Mouse (Mus musculus) midbrain, embryonic 12.5 days (tissue): Measurements from ENCODE around the gene Adamts18. TPM values are rescaled to one million over a fixed set of nuclear protein-coding genes. Genes with fewer than 3 reads are reported as not detected.

Experiments used
- ATAC-seq: fragments of 200-750 bp; cut with Nextera tagmentation; 2 replicates; pipeline ENCODE4 v1.8.0; 2017; ENCODE audit warnings: low read depth, moderate TSS enrichment, moderate library complexity; ENCODE audit not compliant: low FRiP score
- H3K27ac ChIP-seq: fragments of 300-500 bp; sonication (generic); replicated peaks from 2 replicates; pipeline ENCODE4 v1.5.1; 2016; ENCODE audit warnings: mild to moderate bottlenecking
- H3K27me3 ChIP-seq: fragments of 300-500 bp; sonication (generic); 2 replicates; pipeline ENCODE4 v1.6.1; 2016; ENCODE audit warnings: mild to moderate bottlenecking
- H3K36me3 ChIP-seq: fragments of 300-500 bp; sonication (generic); 2 replicates; pipeline ENCODE4 v1.6.1; 2016
- H3K4me1 ChIP-seq: fragments of 300-500 bp; sonication (generic); 2 replicates; pipeline ENCODE4 v1.6.1; 2016
- H3K4me2 ChIP-seq: fragments of 300-500 bp; sonication (generic); replicated peaks from 2 replicates; pipeline ENCODE4 v1.6.1; 2016; ENCODE audit warnings: mild to moderate bottlenecking, moderate library complexity
- H3K4me3 ChIP-seq: fragments of 300-500 bp; sonication (generic); 2 replicates; pipeline ENCODE4 v1.5.1; 2016; ENCODE audit warnings: mild to moderate bottlenecking
- H3K9ac ChIP-seq: fragments of 300-500 bp; sonication (generic); replicated peaks from 2 replicates; pipeline ENCODE4 v1.6.1; 2016; ENCODE audit warnings: mild to moderate bottlenecking, moderate library complexity
- H3K9me3 ChIP-seq: fragments of 300-500 bp; sonication (generic); 2 replicates; pipeline ENCODE4 v1.6.1; 2016; ENCODE audit warnings: mild to moderate bottlenecking
- WGBS: fragments of 180-500 bp; shearing (Covaris S2); methylation state at CpG from one replicate; pipeline ENCODE4 v1.1.7; 2016; 5-methylcytosine and 5-hydroxymethylcytosine counted together
- polyA plus RNA-seq: library from polyadenylated mRNA; unstranded; fragments of >200 nt; fragmentation: Nextera tagmentation; extraction: Ambion mirVana; gene quantifications from 2 replicates; pipeline ENCODE4 v1.2.1, GENCODE M21; 2016

Adamts18 gene
- polyA plus RNA-seq, 1 experiment from 2014 or later, result 1.1 TPM

DNA sequence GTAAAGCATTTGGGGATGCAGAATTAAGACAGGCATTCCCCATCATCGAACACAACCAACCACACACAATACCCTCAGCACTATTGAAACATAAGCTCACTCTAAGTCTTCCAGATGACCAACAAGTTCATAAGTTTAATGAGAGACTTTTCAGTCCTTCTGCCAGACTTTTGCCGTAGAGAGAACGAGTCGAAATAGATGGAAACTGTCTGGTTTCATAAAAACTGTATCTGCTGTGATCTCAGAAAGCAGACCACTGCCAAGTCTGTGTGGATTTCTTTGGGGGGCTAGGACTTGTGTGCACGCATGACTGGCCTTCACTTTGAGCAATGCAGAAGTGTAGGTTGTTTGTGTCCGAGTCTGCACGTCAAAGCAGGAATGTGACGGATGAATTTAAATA lies 123.2 kb downstream of the Adamts18 start:
- Histone ChIP-seq H3K27me3 (no peaks in the 10 kb centered on the region), H3K4me2 (no peak overlapping the region), H3K4me3 (no peak overlapping the region), H3K9me3 (no peaks in the 10 kb centered on the region), H3K9ac (no peak overlapping the region), H3K4me1 (no peaks in the 10 kb centered on the region; the same call in 1 of the 2 replicates), H3K36me3 (no peaks in the 10 kb centered on the region), H3K27ac (no peak overlapping the region)
- WGBS, result 79% methylated on average over 8 of the region's 8 CpGs
- no peak for ATAC-seq

DNA sequence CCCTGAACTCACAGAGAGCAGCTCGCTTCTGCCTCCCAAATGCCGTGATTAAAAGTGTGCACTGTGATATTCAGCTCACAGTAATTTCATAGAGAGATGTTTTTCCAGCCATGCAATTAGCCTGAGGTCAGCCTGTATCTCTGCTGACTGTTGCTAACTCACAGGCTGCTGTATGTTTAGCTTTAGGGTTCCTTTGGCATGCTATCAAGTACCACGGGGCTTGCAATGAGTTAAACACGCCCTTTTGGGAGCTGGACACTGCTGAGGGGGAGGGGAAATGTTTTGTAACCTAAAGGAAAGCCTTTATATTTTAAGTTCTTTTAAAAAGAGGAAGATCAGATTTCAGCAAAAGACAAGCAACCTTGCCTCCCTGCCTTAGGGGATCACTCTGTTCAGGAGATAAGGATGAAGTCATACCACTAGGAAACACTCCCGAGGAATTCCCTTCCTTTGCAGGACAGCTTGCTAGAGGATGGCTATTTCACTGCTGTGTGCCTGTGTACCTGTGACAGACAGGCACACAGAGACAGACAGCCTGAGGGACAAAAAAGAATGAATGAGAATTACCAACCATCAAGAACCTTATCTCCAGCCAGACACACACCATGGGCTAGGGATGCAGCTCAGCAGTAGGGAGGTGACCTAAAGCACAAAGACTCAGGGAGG lies 124.5 kb downstream of the Adamts18 start:
- Histone ChIP-seq H3K4me2 (no peak overlapping the region), H3K4me3 (no peak overlapping the region), H3K9ac (no peak overlapping the region), H3K9me3 (no peaks in the 10 kb centered on the region), H3K4me1 (no peaks in the 10 kb centered on the region; the same call in 1 of the 2 replicates), H3K36me3 (no peaks in the 10 kb centered on the region), H3K27ac (no peak overlapping the region), H3K27me3 (no peaks in the 10 kb centered on the region)
- 66% methylated on average over 5 of the region's 5 CpGs for WGBS
- ATAC-seq, result no peak

DNA sequence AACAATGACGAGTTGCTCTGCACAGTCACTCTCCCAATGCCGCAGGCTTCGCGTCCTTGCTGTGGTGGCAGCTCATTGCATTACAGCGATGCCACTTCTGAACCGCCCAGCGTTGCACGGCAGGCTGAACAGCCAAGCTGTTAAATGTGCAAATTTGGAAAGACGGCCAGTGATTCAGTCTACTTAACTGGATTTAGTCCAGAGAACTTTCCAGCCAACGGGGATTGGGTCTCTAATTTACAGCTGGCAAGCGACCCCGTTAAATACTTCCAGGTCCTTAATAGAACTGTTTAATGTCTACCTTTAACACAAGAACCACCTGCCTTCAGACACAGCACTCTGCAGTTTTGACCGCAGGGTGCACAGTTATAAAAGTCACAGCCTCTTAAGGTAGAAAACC lies 127.1 kb downstream of the Adamts18 start:
- Histone ChIP-seq H3K36me3 (no peaks in the 10 kb centered on the region), H3K27me3 (no peaks in the 10 kb centered on the region), H3K4me2 (no peak overlapping the region), H3K4me3 (no peak overlapping the region), H3K4me1 (no peaks in the 10 kb centered on the region; the same call in 1 of the 2 replicates), H3K9ac (no peak overlapping the region), H3K27ac (no peak overlapping the region), H3K9me3 (no peaks in the 10 kb centered on the region)
- no peak for ATAC-seq
- WGBS, result 87% methylated on average over 13 of the region's 13 CpGs

DNA sequence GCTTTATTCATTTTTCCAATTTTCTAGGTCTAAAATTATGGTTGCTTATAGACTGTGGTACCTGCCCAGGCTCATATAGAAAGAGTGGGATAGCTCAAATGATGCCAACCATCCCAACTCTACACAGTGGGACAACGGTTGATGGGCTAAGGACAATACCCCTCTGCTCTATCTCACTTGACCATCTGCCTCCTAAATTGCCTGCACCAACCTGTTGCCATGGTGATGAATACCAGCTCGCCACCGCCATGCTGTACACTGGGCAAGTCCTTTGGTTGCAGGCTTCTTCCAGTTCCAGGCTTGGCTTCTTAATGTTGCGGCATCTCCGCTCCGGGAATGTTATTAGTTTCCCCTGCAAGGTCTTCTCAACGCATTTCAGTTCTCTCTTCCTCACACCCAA lies 143.6 kb downstream of the Adamts18 start:
- H3K9me3 ChIP-seq, result no peaks in the 10 kb centered on the region
- H3K27me3 ChIP-seq, result no peaks in the 10 kb centered on the region
- H3K9ac ChIP-seq, result no peak overlapping the region
- no peak overlapping the region for H3K27ac ChIP-seq
- WGBS, result 66% methylated on average over 7 of the region's 7 CpGs
- no peaks in the 10 kb centered on the region for H3K36me3 ChIP-seq
- no peak overlapping the region for H3K4me2 ChIP-seq
- no peak for ATAC-seq
- H3K4me1 ChIP-seq, result peaks cover 5% of the 10 kb centered on the region; the same call in 1 of the 2 replicates
- no peak overlapping the region for H3K4me3 ChIP-seq

DNA sequence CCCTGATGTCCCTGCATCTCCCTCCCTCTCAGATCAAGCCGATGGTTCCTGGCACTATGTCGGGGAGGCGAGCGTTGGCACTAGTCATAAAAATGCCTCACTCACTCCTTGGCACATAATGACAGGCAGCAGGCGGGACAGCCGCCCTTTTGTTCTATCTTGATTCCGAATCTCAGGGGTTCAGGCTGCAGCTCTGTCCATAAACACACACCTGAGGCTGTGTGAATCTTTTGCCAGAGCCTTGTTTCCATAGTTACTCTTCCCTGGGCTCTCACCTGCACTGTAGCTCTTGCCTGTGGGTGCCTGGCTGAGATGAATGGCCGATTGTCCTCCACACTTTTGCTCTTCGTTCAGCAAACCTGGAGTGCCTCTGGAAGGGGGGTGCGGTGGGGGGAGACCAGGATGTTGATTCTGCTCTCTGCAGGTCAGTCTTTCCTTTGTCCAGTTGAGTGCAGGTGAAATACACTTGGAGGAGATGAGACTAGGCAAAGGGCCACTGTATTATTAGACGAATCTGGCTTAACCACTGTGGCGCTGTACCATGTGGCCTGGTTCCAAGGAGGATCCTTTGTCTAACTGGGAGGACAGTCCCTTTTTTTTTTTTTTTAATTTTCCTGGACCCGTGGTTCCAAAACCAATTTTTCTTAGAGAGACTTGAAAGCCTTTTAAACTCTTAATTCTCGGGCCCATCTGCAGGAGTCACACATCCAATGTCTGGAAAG lies 156.8 kb downstream of the Adamts18 start:
- Histone ChIP-seq H3K4me3 (no peak overlapping the region), H3K9me3 (no peaks in the 10 kb centered on the region), H3K27ac (no peak overlapping the region), H3K4me2 (no peak overlapping the region), H3K27me3 (no peaks in the 10 kb centered on the region), H3K36me3 (no peaks in the 10 kb centered on the region), H3K9ac (no peak overlapping the region), H3K4me1 (no peaks in the 10 kb centered on the region)
- no peak for ATAC-seq
- 83% methylated on average over 14 of the region's 14 CpGs for WGBS

DNA sequence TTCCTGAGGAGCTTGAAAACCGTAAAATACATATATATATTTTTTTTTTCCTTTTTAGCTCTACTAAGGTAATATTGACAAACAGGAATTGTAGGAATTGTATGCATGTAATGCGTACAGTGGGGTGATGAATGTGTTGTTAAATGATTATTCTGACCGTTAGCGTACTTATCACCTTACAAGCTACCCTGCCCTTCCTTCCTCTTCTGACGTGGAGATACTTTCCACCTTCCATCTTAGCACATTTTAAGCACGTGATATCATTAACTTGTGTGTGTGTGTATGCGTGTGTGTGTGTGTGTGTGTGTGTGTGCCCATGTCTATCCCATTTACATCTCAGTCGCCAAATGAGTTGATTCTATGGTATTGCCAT lies 160.0 kb downstream of the Adamts18 start:
- Histone ChIP-seq H3K4me3 (no peak overlapping the region), H3K9me3 (no peaks in the 10 kb centered on the region), H3K4me1 (no peaks in the 10 kb centered on the region), H3K27ac (no peak overlapping the region), H3K27me3 (no peaks in the 10 kb centered on the region), H3K4me2 (no peak overlapping the region), H3K9ac (no peak overlapping the region), H3K36me3 (no peaks in the 10 kb centered on the region)
- ATAC-seq, result no peak
- 93% methylated on average over 8 of the region's 8 CpGs for WGBS

DNA sequence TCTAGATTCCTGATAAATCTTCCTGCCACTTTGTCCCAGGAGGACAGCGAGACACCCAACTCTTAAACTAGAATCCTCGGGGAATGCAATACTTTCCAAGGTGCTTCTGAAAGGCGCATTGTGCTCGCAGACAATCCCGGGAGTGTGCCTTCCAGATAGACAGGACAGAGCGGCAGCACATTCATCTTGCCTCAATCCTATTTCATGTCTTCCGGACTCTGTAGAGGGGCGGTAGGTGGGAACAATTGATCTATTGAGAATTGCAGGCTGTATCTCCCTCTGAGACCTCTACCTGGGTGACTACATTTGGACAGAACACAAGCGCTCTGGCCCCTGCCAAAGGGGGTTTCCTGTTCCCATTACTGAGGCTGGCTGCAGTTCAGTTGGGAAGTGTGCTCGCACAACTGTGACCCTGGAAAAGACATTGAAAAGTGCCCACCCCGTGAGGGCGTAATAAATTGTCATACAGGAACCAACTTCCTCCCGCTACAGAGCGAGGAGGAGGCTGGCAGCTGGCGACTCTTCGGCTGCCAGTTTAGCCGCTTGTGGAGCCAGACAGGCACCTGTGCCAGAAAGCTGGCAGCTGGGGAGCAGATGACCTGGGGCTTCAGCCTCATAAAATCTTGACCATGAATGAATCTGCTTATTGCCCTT lies 160.5 kb downstream of the Adamts18 start:
- no peaks in the 10 kb centered on the region for H3K9me3 ChIP-seq
- no peak overlapping the region for H3K4me3 ChIP-seq
- WGBS, result 87% methylated on average over 17 of the region's 17 CpGs
- H3K4me1 ChIP-seq, result no peaks in the 10 kb centered on the region
- H3K27ac ChIP-seq, result no peak overlapping the region
- H3K36me3 ChIP-seq, result no peaks in the 10 kb centered on the region
- no peaks in the 10 kb centered on the region for H3K27me3 ChIP-seq
- no peak overlapping the region for H3K9ac ChIP-seq
- no peak overlapping the region for H3K4me2 ChIP-seq
- ATAC-seq, result no peak

DNA sequence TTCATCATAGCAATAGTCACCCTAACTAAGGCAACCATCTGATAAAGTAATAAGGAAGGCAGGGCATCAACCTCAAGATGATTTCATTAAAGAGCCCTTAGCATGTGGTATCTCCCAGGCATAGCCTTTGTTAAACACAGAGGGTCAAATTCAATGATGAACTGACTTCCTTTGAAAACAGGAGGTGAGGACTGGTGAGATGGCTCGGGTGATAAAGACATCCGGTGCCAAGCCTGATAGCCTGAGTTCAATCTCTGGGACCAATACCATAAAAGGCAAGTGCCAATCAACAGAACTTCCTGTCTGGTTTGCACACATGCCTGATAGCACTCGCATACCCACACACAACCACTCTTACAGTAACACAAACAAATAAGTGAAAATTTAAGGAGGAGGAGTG lies 169.2 kb downstream of the Adamts18 start:
- Histone ChIP-seq H3K4me2 (no peak overlapping the region), H3K27me3 (no peaks in the 10 kb centered on the region), H3K9me3 (no peaks in the 10 kb centered on the region), H3K27ac (no peak overlapping the region), H3K4me1 (no peaks in the 10 kb centered on the region), H3K9ac (no peak overlapping the region), H3K36me3 (no peaks in the 10 kb centered on the region), H3K4me3 (no peak overlapping the region)
- WGBS, result 88% methylated on average over 3 of the region's 3 CpGs
- no peak for ATAC-seq

DNA sequence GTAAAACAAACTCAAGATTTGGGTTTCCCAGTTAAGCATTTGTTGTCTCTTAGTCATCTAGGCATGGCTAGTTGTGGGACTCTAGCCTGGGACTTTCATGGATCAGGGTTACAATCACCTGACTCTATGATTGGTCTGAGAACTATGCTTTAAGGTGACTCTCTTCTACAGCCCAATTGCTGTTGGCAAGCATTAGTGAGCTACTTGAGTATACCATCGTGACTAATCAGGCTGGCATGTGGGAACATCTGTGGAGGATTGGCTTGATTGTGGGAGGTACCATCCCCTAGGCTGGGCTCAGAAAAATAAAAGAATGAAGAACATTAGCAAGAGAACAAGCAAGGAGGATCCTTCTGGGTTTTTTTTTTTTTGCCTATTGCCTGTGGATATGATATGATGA lies 171.7 kb downstream of the Adamts18 start:
- Histone ChIP-seq H3K27me3 (no peaks in the 10 kb centered on the region), H3K4me1 (peaks cover 3% of the 10 kb centered on the region; the same call in 1 of the 2 replicates), H3K4me2 (no peak overlapping the region), H3K27ac (no peak overlapping the region), H3K9ac (no peak overlapping the region), H3K9me3 (no peaks in the 10 kb centered on the region), H3K36me3 (no peaks in the 10 kb centered on the region), H3K4me3 (no peak overlapping the region)
- ATAC-seq, result no peak
- 92% methylated on average over 1 of the region's 1 CpGs for WGBS

DNA sequence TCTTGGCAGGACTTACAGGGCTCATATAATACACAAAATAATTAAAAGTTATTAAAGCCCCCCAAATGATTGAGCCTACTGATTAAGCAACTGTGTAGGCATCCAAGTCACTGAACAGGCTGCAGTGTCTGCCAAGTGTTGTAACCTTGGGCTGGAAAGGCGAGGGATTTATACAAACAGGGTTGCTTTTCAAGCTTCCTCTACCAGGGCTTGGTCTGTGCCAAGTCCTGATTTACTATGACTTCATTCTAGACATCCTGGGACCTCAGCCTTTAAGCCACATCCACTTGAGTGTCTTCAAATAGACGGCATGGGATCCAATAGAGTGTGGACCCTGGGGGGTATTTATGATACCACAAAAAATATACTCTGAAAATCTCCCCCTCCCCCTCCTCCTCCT lies 173.3 kb downstream of the Adamts18 start:
- Histone ChIP-seq H3K4me3 (no peak overlapping the region), H3K27ac (no peak overlapping the region), H3K36me3 (no peaks in the 10 kb centered on the region), H3K4me1 (peaks cover 3% of the 10 kb centered on the region; the same call in 1 of the 2 replicates), H3K4me2 (no peak overlapping the region), H3K9ac (no peak overlapping the region), H3K27me3 (no peaks in the 10 kb centered on the region), H3K9me3 (no peaks in the 10 kb centered on the region)
- no peak for ATAC-seq
- 93% methylated on average over 2 of the region's 2 CpGs for WGBS

DNA sequence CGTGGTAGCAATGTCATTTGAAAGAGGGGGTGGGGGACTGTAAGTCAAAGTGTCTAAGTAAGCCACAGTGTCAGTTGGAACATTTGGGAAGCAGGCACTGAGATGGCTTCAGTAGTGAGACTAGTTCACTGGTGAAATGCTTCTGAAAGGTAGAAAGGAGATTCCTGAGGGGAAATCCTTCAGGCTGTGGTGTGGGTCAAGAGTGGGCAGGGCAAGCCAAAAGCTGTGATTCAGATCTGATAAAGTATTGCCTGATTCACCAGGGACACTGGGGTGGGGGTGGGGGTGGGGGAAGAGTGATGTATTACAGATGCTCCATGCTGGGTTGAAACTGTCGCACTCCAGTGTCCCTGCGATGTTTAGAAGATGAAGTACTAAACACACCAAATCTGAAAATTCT lies 173.9 kb downstream of the Adamts18 start:
- Histone ChIP-seq H3K9ac (no peak overlapping the region), H3K27me3 (no peaks in the 10 kb centered on the region), H3K36me3 (no peaks in the 10 kb centered on the region), H3K4me3 (no peak overlapping the region), H3K4me2 (no peak overlapping the region), H3K27ac (no peak overlapping the region), H3K4me1 (peaks cover 3% of the 10 kb centered on the region; the same call in 1 of the 2 replicates), H3K9me3 (no peaks in the 10 kb centered on the region)
- no peak for ATAC-seq
- WGBS, result 89% methylated on average over 3 of the region's 3 CpGs

DNA sequence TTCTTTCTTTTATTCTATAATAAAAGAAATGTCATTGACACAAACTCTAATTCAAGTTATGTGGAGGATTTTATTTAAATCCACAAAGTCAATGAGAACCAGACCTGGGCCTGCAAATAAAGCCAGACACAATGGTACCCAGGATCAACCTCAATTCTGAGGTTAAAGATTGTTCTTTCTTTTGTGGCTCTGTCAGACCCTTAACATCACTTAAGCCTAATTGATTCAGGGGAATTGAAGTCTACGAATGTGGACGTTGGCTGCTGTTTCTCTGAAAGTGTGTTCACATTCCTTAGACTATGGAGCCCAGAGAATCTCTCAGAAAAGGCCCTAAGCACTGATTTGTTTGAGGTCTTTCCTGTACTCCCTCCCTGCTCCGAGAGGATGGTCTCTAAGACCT lies 175.2 kb downstream of the Adamts18 start:
- Histone ChIP-seq H3K27me3 (no peaks in the 10 kb centered on the region), H3K9me3 (no peaks in the 10 kb centered on the region), H3K4me1 (peaks cover 3% of the 10 kb centered on the region; the same call in 1 of the 2 replicates), H3K27ac (no peak overlapping the region), H3K9ac (no peak overlapping the region), H3K36me3 (no peaks in the 10 kb centered on the region), H3K4me2 (no peak overlapping the region), H3K4me3 (no peak overlapping the region)
- no peak for ATAC-seq
- whole genome bisulfite sequencing, result 25% methylated on average over 3 of the region's 3 CpGs
